Mouse (Mus musculus): Measurements from ENCODE around the gene Hfm1.

GRCm38 (mm10) chr5:106853284-106853683 is 72.8 kb downstream of the Hfm1 start:
- no peak for TF ChIP-seq CTCF (IDR thresholded peaks at IDR 0.05; ENCODE audit: low read depth)
- no peak for TF ChIP-seq EP300 (optimal IDR thresholded peaks at IDR 0.05)

All from stomach, postnatal 0 days (tissue).